Mouse (Mus musculus) CH12.LX (cell line): ENCODE results near the gene Ppm1m. TPM values are rescaled to one million over a fixed set of nuclear protein-coding genes. Genes with fewer than 3 reads are reported as not detected.
A peak's percentile ranks its signal among the peaks of the same experiment; 100 is the strongest.

Experiments
- DNase-seq: peaks from one replicate; pipeline ENCODE4 v3.0.0-alpha.2; 2013; ENCODE audit errors: extremely low read depth
- H3K27ac ChIP-seq: 2 replicates; pipeline ENCODE4 v1.5.1; 2012; ENCODE audit warnings: low read depth, mild to moderate bottlenecking, control low read depth, moderate library complexity; ENCODE audit not compliant: insufficient read depth
- H3K27me3 ChIP-seq: replicated peaks from 2 replicates; pipeline ENCODE3; 2012; ENCODE audit warnings: inconsistent platforms
- H3K36me3 ChIP-seq, 2 experiments: replicated peaks in 1 of 2; 2 replicates each; pipeline versions ENCODE3 to v1.6.1; 2012; ENCODE audit warnings: inconsistent platforms in 1 of 2, low read length in 1 of 2, mild to moderate bottlenecking in 1 of 2, mixed read lengths in 1 of 2, moderate library complexity in 1 of 2; ENCODE audit not compliant: control insufficient read depth in 1 of 2, insufficient read depth in 1 of 2
- H3K4me1 ChIP-seq, 2 experiments: 2 replicates each; pipeline ENCODE4 v1.6.1; 2012; ENCODE audit warnings: inconsistent platforms in 1 of 2, moderate library complexity in 1 of 2; ENCODE audit not compliant: insufficient read depth in 2 of 2, control insufficient read depth in 1 of 2
- H3K4me2 ChIP-seq: 2 replicates; pipeline ENCODE4 v1.6.1; 2012; ENCODE audit warnings: low read depth, mild to moderate bottlenecking, control low read depth; ENCODE audit not compliant: poor library complexity, insufficient read depth, severe bottlenecking
- H3K4me3 ChIP-seq, 3 experiments: fragments of 150-350 bp in 1 of 3; sonication (generic) in 1 of 3; replicated peaks in 1 of 3; 2 replicates each; pipeline versions ENCODE3 to v1.5.1; 2011 to 2012; ENCODE audit warnings: low read depth in 2 of 3, low read length in 2 of 3, mild to moderate bottlenecking in 2 of 3, moderate library complexity in 2 of 3, control low read depth in 1 of 3, improper control_type of control experiment in 1 of 3, inconsistent platforms in 1 of 3, mixed read lengths in 1 of 3; ENCODE audit not compliant: poor library complexity in 1 of 3
- H3K79me2 ChIP-seq: replicated peaks from 2 replicates; pipeline ENCODE4 v1.6.1; 2012; ENCODE audit warnings: mild to moderate bottlenecking, moderate library complexity; ENCODE audit not compliant: control insufficient read depth, poor library complexity, insufficient read depth, severe bottlenecking; ENCODE audit errors: extremely low read depth
- H3K9ac ChIP-seq: 2 replicates; pipeline ENCODE4 v1.6.1; 2012; ENCODE audit warnings: low read depth, mild to moderate bottlenecking, control low read depth, moderate library complexity; ENCODE audit not compliant: insufficient read depth
- H3K9me3 ChIP-seq: replicated peaks from 2 replicates; pipeline ENCODE3; 2012; ENCODE audit warnings: low read length, inconsistent platforms, mixed read lengths
- CHD1 ChIP-seq: IDR thresholded peaks from 2 replicates; pipeline ENCODE4 v1.6.1; 2012; ENCODE audit warnings: low read depth, low read length, improper control_type of control experiment, inconsistent platforms
- CTCF ChIP-seq, 2 experiments: IDR thresholded peaks in 1 of 2; conservative IDR thresholded peaks in 1 of 2; 2 replicates each; pipeline ENCODE4 v1.5.1; 2011 to 2012; ENCODE audit warnings: low read depth in 2 of 2, low read length in 2 of 2, improper control_type of control experiment in 1 of 2, inconsistent platforms in 1 of 2, mild to moderate bottlenecking in 1 of 2, moderate library complexity in 1 of 2
- E2F4 ChIP-seq: IDR thresholded peaks from 2 replicates; pipeline ENCODE4 v1.6.1; 2011; ENCODE audit warnings: low read depth, low read length, improper control_type of control experiment; ENCODE audit not compliant: insufficient replicate concordance
- ELF1 ChIP-seq: IDR thresholded peaks from 2 replicates; pipeline ENCODE4 v1.6.1; 2014; ENCODE audit warnings: low read depth, mild to moderate bottlenecking, inconsistent platforms, low read length, improper control_type of control experiment
- ETS1 ChIP-seq: conservative IDR thresholded peaks from 2 replicates; pipeline ENCODE4 v1.6.1; 2012; ENCODE audit warnings: low read depth, mild to moderate bottlenecking, inconsistent platforms, low read length, improper control_type of control experiment, moderate library complexity
- HCFC1 ChIP-seq: IDR thresholded peaks from 2 replicates; pipeline ENCODE4 v1.6.1; 2012; ENCODE audit warnings: low read depth, mild to moderate bottlenecking, inconsistent platforms, low read length, improper control_type of control experiment
- JUN ChIP-seq: IDR thresholded peaks from 2 replicates; pipeline ENCODE4 v1.6.1; 2011; ENCODE audit warnings: low read depth, mild to moderate bottlenecking, low read length, improper control_type of control experiment, moderate library complexity; ENCODE audit not compliant: insufficient read depth
- JUND ChIP-seq: conservative IDR thresholded peaks from 2 replicates; pipeline ENCODE4 v1.6.1; 2011; ENCODE audit warnings: low read depth, low read length, improper control_type of control experiment
- KAT2A ChIP-seq: IDR thresholded peaks from 2 replicates; pipeline ENCODE4 v1.6.1; 2012; ENCODE audit warnings: low read length, improper control_type of control experiment, inconsistent platforms; ENCODE audit not compliant: insufficient replicate concordance
- MAX ChIP-seq: IDR thresholded peaks from 2 replicates; pipeline ENCODE4 v1.6.1; 2011; ENCODE audit warnings: low read length, improper control_type of control experiment
- MAZ ChIP-seq: IDR thresholded peaks from 2 replicates; pipeline ENCODE4 v1.6.1; 2012; ENCODE audit warnings: low read depth, mild to moderate bottlenecking, inconsistent platforms, low read length, improper control_type of control experiment, moderate library complexity
- NRF1 ChIP-seq: IDR thresholded peaks from 2 replicates; pipeline ENCODE4 v1.6.1; 2014; ENCODE audit warnings: low read depth, mild to moderate bottlenecking, inconsistent platforms, low read length, improper control_type of control experiment, moderate library complexity
- PAX5 ChIP-seq: IDR thresholded peaks from 2 replicates; pipeline ENCODE4 v1.6.1; 2012; ENCODE audit warnings: low read length, inconsistent platforms, mixed read lengths
- TBP ChIP-seq: conservative IDR thresholded peaks from 2 replicates; pipeline ENCODE4 v1.6.1; 2011; ENCODE audit warnings: low read depth, low read length, improper control_type of control experiment
- TCF12 ChIP-seq: IDR thresholded peaks from 2 replicates; pipeline ENCODE4 v1.6.1; 2014; ENCODE audit warnings: low read depth, mild to moderate bottlenecking, inconsistent platforms, low read length, improper control_type of control experiment
- UBTF ChIP-seq: IDR thresholded peaks from 2 replicates; pipeline ENCODE4 v1.6.1; 2012; ENCODE audit warnings: low read depth, mild to moderate bottlenecking, inconsistent platforms, low read length, improper control_type of control experiment, moderate library complexity
- USF1 ChIP-seq: IDR thresholded peaks from 2 replicates; pipeline ENCODE4 v1.6.1; 2014; ENCODE audit warnings: low read depth, mild to moderate bottlenecking, inconsistent platforms, low read length, improper control_type of control experiment
- USF2 ChIP-seq: conservative IDR thresholded peaks from 2 replicates; pipeline ENCODE4 v1.6.1; 2011; ENCODE audit warnings: low read depth, low read length, improper control_type of control experiment
- ZKSCAN1 ChIP-seq: IDR thresholded peaks from 2 replicates; pipeline ENCODE4 v1.6.1; 2012; ENCODE audit warnings: low read depth, inconsistent platforms, low read length, improper control_type of control experiment, borderline replicate concordance
- ZMIZ1 ChIP-seq: IDR thresholded peaks from 2 replicates; pipeline ENCODE4 v1.6.1; 2012; ENCODE audit warnings: low read depth, mild to moderate bottlenecking, inconsistent platforms, low read length, improper control_type of control experiment
- ZNF384 ChIP-seq: IDR thresholded peaks from 2 replicates; pipeline ENCODE4 v1.6.1; 2012; ENCODE audit warnings: low read depth, low read length, improper control_type of control experiment, inconsistent platforms
- dilution Hi-C: fragments of 300-500 bp; cut with MboI; formaldehyde crosslinking; loops from 2 replicates; pipeline ENCODE4 v1.14.3; 2020; ENCODE audit warnings: low sequenced_read_pairs; ENCODE audit not compliant: extremely low pct_unique_long_range_greater_than_20kb, extremely low pct_ligation_motif_present
- in situ Hi-C: fragments of 300-500 bp; cut with MboI; formaldehyde crosslinking; loops from 3 replicates; pipeline ENCODE4 v1.14.3; 2019; ENCODE audit warnings: low sequenced_read_pairs, low pct_ligation_motif_present, low pct_unique_long_range_greater_than_20kb, mixed read lengths
- polyA plus RNA-seq: library from polyadenylated mRNA; unstranded; fragments of >175 nt; gene quantifications from 2 replicates; pipeline ENCODE4 v1.2.1, GENCODE M21; 2012; ENCODE audit warnings: low read depth; ENCODE audit not compliant: insufficient read length
- total RNA-seq, 2 experiments: library from RNA; depleted of rRNA; stranded (reverse); fragments of 300-350 nt in 1 of 2; fragments of >200 nt in 1 of 2; gene quantifications; 2 replicates each; pipeline ENCODE4 v1.2.3; 2012 to 2014

The Ppm1m gene
- total and polyA plus RNA-seq, 3 experiments = 54.7 to 111 (median 86.0) TPM

DNA sequence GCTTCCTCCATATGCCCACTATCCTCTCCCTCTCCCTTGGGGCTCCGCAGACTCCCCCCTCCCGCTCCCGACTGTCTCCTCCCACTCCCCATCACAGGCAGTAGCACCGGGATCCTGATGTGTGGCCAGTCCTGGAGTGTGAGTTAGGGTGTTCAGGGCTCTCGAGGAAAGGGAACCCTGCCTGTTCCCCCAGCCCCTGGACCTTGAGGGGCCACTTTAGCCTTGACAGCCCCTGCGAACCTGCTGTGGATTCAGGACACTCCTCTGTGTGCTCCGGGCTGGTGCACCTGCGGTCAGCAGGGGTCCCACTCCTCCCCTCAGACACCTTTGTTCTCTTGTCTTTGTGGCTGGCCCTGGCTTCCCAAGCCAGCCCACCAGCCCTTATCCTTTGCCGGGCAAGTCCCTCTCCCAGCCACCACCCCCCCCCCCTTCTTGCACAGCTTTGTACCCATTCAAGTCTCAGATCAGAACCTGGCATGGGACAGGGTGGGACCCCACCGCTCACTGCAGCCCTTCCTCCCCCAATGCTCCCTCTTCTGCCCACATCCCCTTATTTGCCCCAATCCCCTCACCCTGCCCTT is 51.6 kb downstream of the Ppm1m start:
- Histone ChIP-seq H3K36me3 (no peaks in the 10 kb centered on the region), H3K4me2 (peak overlapping the region; percentile 40; the same call in 1 of the 2 replicates), H3K79me2 (no peaks in the 10 kb centered on the region), H3K9me3 (no peaks in the 10 kb centered on the region), H3K9ac (no peak overlapping the region), H3K27ac (no peak overlapping the region), H3K4me3 (no peak overlapping the region), H3K27me3 (peaks cover 81% of the 10 kb centered on the region), H3K4me1 (no peaks in the 10 kb centered on the region; a peak in 1 of 4 replicates)
- no peak for DNase-seq
- dilution Hi-C loops = no loop called here
- TF ChIP-seq USF1 (no peak), ELF1 (no peak), MAX (no peak), NRF1 (no peak), ZNF384 (no peak), CTCF (conservative IDR thresholded peaks at IDR 0.05 in 1 of 2, IDR thresholded peaks at IDR 0.05 in 1 of 2; ENCODE audit: low read depth in 2 of 2, low read length in 2 of 2) (no peak), ETS1 (no peak), CHD1 (no peak), E2F4 (no peak), MAZ (no peak), KAT2A (no peak), ZKSCAN1 (no peak), USF2 (no peak), PAX5 (no peak), UBTF (no peak), TBP (no peak), ZMIZ1 (no peak), HCFC1 (no peak), JUN (no peak)
- in situ Hi-C loops = no loop called here

DNA sequence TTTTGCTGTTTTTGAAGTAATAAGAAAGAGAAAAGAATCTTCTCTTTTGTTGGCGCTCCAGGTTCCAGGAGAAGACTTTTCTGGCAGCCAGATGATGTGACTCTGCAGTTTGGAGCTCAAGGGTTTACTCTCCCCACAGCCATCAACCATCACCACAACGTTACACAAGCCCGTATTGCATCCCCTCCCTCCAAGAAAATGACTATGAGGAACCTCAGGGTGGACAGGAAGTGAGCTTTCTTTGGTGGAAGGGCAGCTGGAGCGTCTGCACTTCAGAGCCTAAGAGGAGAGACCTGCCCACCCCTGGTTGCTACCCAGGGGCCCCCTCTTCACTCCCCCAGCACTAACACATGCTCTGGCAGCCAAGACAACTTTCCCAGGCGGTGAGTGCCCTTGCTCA is 52.3 kb downstream of the Ppm1m start:
- TF ChIP-seq ETS1 (no peak), UBTF (no peak), USF2 (no peak), TCF12 (no peak), JUND (no peak)
- in situ Hi-C loops = no loop called here
- Histone ChIP-seq H3K4me1 (no peaks in the 10 kb centered on the region; a peak in 1 of 4 replicates), H3K27me3 (peaks cover 80% of the 10 kb centered on the region), H3K4me3 (no peak overlapping the region), H3K9me3 (no peaks in the 10 kb centered on the region), H3K9ac (no peak overlapping the region), H3K27ac (no peak overlapping the region), H3K36me3 (no peaks in the 10 kb centered on the region), H3K79me2 (no peaks in the 10 kb centered on the region), H3K4me2 (no peak overlapping the region)
- dilution Hi-C loops = no loop called here
- DNase-seq = no peak
